Mouse (Mus musculus) frontal cortex, postnatal 36 days (tissue): ENCODE data around the gene E130309D02Rik.
A peak's percentile ranks its signal among the peaks of the same experiment; 100 is the strongest.

ENCODE experiments used
- DNase-seq, 2 experiments: peaks; one replicate each; pipeline ENCODE4 v3.0.0; 2022; ENCODE audit warnings: low spot score in 2 of 2

The E130309D02Rik gene

GRCm38 (mm10) chr5:143314730-143315513, at the start of gene E130309D02Rik:
E130309D02Rik (minus strand) TSS chr5:143315360.
- peak; percentile 85 to 89 for DNase-seq

- DNase-seq = no peak
Measured at GRCm38 (mm10) chr5:143363678-143364615, 48.8 kb upstream of the E130309D02Rik start.

GRCm38 (mm10) chr5:143361428-143361827, 46.3 kb upstream of the E130309D02Rik start:
- DNase-seq = no peak

- peak in 1 of 2 experiments; percentile 6 for DNase-seq
Measured at GRCm38 (mm10) chr5:143360000-143360399, 44.8 kb upstream of the E130309D02Rik start.

- DNase-seq = no peak
Measured at GRCm38 (mm10) chr5:143359263-143359662, 44.1 kb upstream of the E130309D02Rik start.

- no peak for DNase-seq
Measured at GRCm38 (mm10) chr5:143357564-143357963, 42.4 kb upstream of the E130309D02Rik start.

- DNase-seq = no peak
Measured at GRCm38 (mm10) chr5:143356686-143357388, 41.7 kb upstream of the E130309D02Rik start, which contains the start of gene Grid2ip. Grid2ip (plus strand) TSS chr5:143357338.

- no peak for DNase-seq
Measured at GRCm38 (mm10) chr5:143356017-143356416, 40.9 kb upstream of the E130309D02Rik start.

- no peak for DNase-seq
Measured at GRCm38 (mm10) chr5:143346367-143346766, 31.2 kb upstream of the E130309D02Rik start.

- DNase-seq = no peak
Measured at GRCm38 (mm10) chr5:143339603-143340002, 24.4 kb upstream of the E130309D02Rik start.

GRCm38 (mm10) chr5:143336559-143336958, 21.4 kb upstream of the E130309D02Rik start:
- no peak for DNase-seq

GRCm38 (mm10) chr5:143335089-143335460, 19.9 kb upstream of the E130309D02Rik start:
- DNase-seq = no peak

- DNase-seq = no peak
Measured at GRCm38 (mm10) chr5:143334418-143335088, 19.4 kb upstream of the E130309D02Rik start.

- peak; percentile 81 to 90 for DNase-seq
Measured at GRCm38 (mm10) chr5:143333872-143334271, 18.7 kb upstream of the E130309D02Rik start.

GRCm38 (mm10) chr5:143328690-143329495, 13.7 kb upstream of the E130309D02Rik start, which contains the start of gene Zdhhc4:
Zdhhc4 (minus strand) TSS chr5:143329256.
- peak; percentile 92 to 93 for DNase-seq

- no peak for DNase-seq
Measured at GRCm38 (mm10) chr5:143317288-143317610, 2.1 kb upstream of the E130309D02Rik start.

- no peak for DNase-seq
Measured at GRCm38 (mm10) chr5:143316605-143317287, 1.6 kb upstream of the E130309D02Rik start.

- DNase-seq = no peak
Measured at GRCm38 (mm10) chr5:143315514-143315888, 341 bp upstream of the E130309D02Rik start.

- no peak for DNase-seq
Measured at GRCm38 (mm10) chr5:143314183-143314729, 904 bp downstream of the E130309D02Rik start.
